Comparison of ENCODE assay signal across 9 mouse cellular contexts in the genomic region with DNA sequence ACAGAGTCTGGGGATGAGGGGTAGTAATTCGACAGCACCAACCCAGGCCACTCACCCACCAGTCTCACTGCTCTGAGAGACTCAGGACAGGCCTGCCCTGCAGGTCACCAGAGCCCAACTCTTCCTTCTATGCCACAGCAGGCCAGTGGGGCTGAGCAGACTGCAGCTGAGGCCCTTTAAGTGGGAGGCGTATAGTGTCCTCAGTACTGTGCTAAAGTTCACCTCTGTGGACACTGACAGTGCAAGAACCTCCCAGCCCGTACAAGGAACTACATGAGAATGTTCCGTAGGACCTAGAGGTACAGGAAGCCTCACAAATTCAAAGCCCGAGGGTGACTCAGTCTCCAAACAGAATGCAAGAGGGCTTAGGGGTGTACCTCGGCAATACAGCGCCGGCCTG.
DNase-seq lines count a peak whose midpoint lies in the region; ATAC-seq and TF ChIP-seq lines count a peak whose summit lies in the region.
"Had no signal": no experiment of that assay in that cellular context is flagged by ENCODE, and none has a peak within 500 bp of the region (broad histone marks: within the 10 kb centered on the region; RNA-seq: fewer than 3 reads in every experiment).

No protein-coding gene starts in this region.

- no peaks in the 10 kb centered on the region for H3K9me3 ChIP-seq in lung, embryonic 14.5 days (ENCODE audit: low read depth, low read length)
- no peaks in the 10 kb centered on the region for H3K9me3 ChIP-seq in forebrain, embryonic 15.5 days
- H3K9me3 ChIP-seq in kidney, postnatal 0 days (replicated peaks; ENCODE audit: low read length): no peaks in the 10 kb centered on the region
- H3K9me3 ChIP-seq in neural tube, embryonic 15.5 days (replicated peaks): no peaks in the 10 kb centered on the region

- H3K4me3 ChIP-seq in lung, embryonic 14.5 days (ENCODE audit: low read depth, low read length): no peak overlapping the region
- H3K4me3 ChIP-seq in forebrain, embryonic 15.5 days: no peak overlapping the region
- H3K4me3 ChIP-seq in kidney, postnatal 0 days (replicated peaks; ENCODE audit: low read depth, low read length): no peak overlapping the region
- no peak overlapping the region for H3K4me3 ChIP-seq in neural tube, embryonic 15.5 days (replicated peaks)

- H3K4me2 ChIP-seq in lung, embryonic 14.5 days: peak overlapping the region; percentile 5; the same call in 1 of the 2 replicates
- no peak overlapping the region; the same call in 1 of the 2 replicates for H3K4me2 ChIP-seq in forebrain, embryonic 15.5 days (replicated peaks)
- H3K4me2 ChIP-seq in kidney, postnatal 0 days (ENCODE audit: low read length): no peak overlapping the region
- 0 out of 2 replicates have a peak overlapping the region, but pooled peaks have one; percentile 52 for H3K4me2 ChIP-seq in neural tube, embryonic 15.5 days

- H3K4me1 ChIP-seq in lung, embryonic 14.5 days (ENCODE audit: insufficient read depth): peaks cover 27% of the 10 kb centered on the region
- peaks cover 34% of the 10 kb centered on the region for H3K4me1 ChIP-seq in forebrain, embryonic 15.5 days
- H3K4me1 ChIP-seq in kidney, postnatal 0 days (replicated peaks; ENCODE audit: insufficient read depth, low read length): peaks cover 35% of the 10 kb centered on the region
- peaks cover 55% of the 10 kb centered on the region for H3K4me1 ChIP-seq in neural tube, embryonic 15.5 days

- no peak for ATAC-seq in lung, embryonic 14.5 days (ENCODE audit: insufficient read depth)
- ATAC-seq in forebrain, embryonic 15.5 days (replicated peaks): 0 out of 2 replicates have a peak, but pooled peaks have one; percentile 11
- peak; percentile 68 for ATAC-seq in kidney, postnatal 0 days (replicated peaks; ENCODE audit: low FRiP score, low read depth)
- no peak for ATAC-seq in neural tube, embryonic 15.5 days (ENCODE audit: low FRiP score)

- 65% methylated on average over 8 of the region's 8 CpGs for WGBS in lung, embryonic 14.5 days
- WGBS in forebrain, embryonic 15.5 days: 83% methylated on average over 8 of the region's 8 CpGs
- 67% methylated on average over 8 of the region's 8 CpGs for WGBS in kidney, postnatal 0 days
- 88% methylated on average over 8 of the region's 8 CpGs for WGBS in neural tube, embryonic 15.5 days

- no peaks in the 10 kb centered on the region for H3K36me3 ChIP-seq in lung, embryonic 14.5 days (ENCODE audit: insufficient read depth)
- H3K36me3 ChIP-seq in forebrain, embryonic 15.5 days: no peaks in the 10 kb centered on the region
- H3K36me3 ChIP-seq in kidney, postnatal 0 days (ENCODE audit: insufficient read depth, low read length): no peaks in the 10 kb centered on the region
- H3K36me3 ChIP-seq in neural tube, embryonic 15.5 days: no peaks in the 10 kb centered on the region

- peak overlapping the region; percentile 23; the same call in 1 of the 2 replicates for H3K9ac ChIP-seq in lung, embryonic 14.5 days
- H3K9ac ChIP-seq in forebrain, embryonic 15.5 days (replicated peaks): 0 out of 2 replicates have a peak overlapping the region, but pooled peaks have one; percentile 23
- 0 out of 2 replicates have a peak overlapping the region, but pooled peaks have one; percentile 31 for H3K9ac ChIP-seq in kidney, postnatal 0 days (ENCODE audit: low read depth, low read length)
- 0 out of 2 replicates have a peak overlapping the region, but pooled peaks have one; percentile 51 for H3K9ac ChIP-seq in neural tube, embryonic 15.5 days (replicated peaks)

- peak; percentile 1 for DNase-seq in lung, embryonic 14.5 days
- no peak for DNase-seq in lung, postnatal 25 days (ENCODE audit: low spot score)
- DNase-seq in kidney, postnatal 0 days (ENCODE audit: low spot score): no peak
- no peak for DNase-seq in testis, postnatal 10 days (ENCODE audit: low spot score)
- no peak for DNase-seq in retina, postnatal 1 day
- DNase-seq in frontal cortex, postnatal 10 days (ENCODE audit: low spot score in 2 of 2): no peak
- DNase-seq: cerebellum, adult 11-12 months had no signal

- no peak for TF ChIP-seq CTCF in lung, embryonic 14.5 days (IDR thresholded peaks at IDR 0.05; ENCODE audit: low read depth)
- TF ChIP-seq CTCF in kidney, postnatal 0 days (IDR thresholded peaks at IDR 0.05; ENCODE audit: low read depth): no peak

- peak overlapping the region; percentile 96 for H3K27ac ChIP-seq in lung, embryonic 14.5 days (ENCODE audit: low read depth)
- H3K27ac ChIP-seq in forebrain, embryonic 15.5 days (replicated peaks): peak overlapping the region; percentile 82
- H3K27ac ChIP-seq in kidney, postnatal 0 days: peak overlapping the region; percentile 82
- H3K27ac ChIP-seq in neural tube, embryonic 15.5 days (replicated peaks): peak overlapping the region; percentile 92

- no peaks in the 10 kb centered on the region for H3K27me3 ChIP-seq in lung, embryonic 14.5 days (ENCODE audit: insufficient read depth, low read length)
- no peaks in the 10 kb centered on the region for H3K27me3 ChIP-seq in forebrain, embryonic 15.5 days
- H3K27me3 ChIP-seq in kidney, postnatal 0 days (ENCODE audit: insufficient read depth, low read length): no peaks in the 10 kb centered on the region
- no peaks in the 10 kb centered on the region for H3K27me3 ChIP-seq in neural tube, embryonic 15.5 days (replicated peaks)

Comparison
In these comparisons a context has a peak if more than half of its experiments do, and no peak if none do; other contexts are left out.
1. ATAC-seq: peak in forebrain, embryonic 15.5 days (single experiment) and kidney, postnatal 0 days (single experiment); none in lung, embryonic 14.5 days (single experiment) and neural tube, embryonic 15.5 days (single experiment).
2. H3K4me2 ChIP-seq: peak in lung, embryonic 14.5 days (single experiment) and neural tube, embryonic 15.5 days (single experiment); none in forebrain, embryonic 15.5 days (single experiment) and kidney, postnatal 0 days (single experiment).
3. Peak in every context shown above with its lines, with median percentiles within 50 percentile points of each other: H3K27ac ChIP-seq and H3K9ac ChIP-seq.